Mouse (Mus musculus) spleen, adult 18-20 months (tissue): ENCODE measurements around the gene Nphp1.

Experiments
- DNase-seq, 2 experiments: peaks; one replicate each; pipeline ENCODE4 v3.0.0; 2022; ENCODE audit warnings: mixed read lengths in 2 of 2

Nphp1 gene

DNA sequence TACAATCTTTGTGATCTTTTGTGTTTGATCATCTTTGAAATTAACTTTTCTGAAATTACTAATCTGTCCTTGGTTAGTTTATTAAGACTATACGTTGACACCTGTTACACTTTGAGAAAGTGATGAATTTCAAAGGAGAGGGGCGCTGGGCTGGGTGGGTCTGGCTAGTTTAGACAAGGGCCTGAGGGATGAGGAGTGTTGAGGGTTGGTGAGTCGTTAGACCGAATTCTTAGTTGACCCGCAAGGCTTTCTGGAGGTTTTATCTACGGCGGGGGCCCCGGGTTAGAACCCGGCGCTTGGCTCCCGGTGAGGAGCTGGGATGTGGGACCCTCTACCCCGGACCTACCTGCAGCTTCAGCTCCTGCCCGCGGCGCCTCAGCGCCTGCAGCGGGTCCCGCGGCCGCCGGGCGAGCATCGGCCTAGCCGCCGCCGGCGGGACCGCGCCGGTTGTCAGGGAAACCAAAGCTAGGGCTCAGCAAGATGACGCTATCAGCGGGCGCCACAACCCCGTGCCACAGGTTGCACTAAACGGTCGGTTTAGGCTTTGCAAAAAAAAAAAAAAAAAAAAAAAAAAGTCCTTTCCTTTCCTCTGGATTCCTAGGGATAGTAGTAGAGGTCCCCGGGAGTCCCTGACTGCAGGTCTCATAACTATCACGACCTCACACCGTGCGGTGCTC, at the start of gene Nphp1:
Gene Nphp1, minus strand, starts transcription at position 458 of the 677 bp plus-strand sequence.
- peak; percentile 67 to 83 for DNase-seq

DNA sequence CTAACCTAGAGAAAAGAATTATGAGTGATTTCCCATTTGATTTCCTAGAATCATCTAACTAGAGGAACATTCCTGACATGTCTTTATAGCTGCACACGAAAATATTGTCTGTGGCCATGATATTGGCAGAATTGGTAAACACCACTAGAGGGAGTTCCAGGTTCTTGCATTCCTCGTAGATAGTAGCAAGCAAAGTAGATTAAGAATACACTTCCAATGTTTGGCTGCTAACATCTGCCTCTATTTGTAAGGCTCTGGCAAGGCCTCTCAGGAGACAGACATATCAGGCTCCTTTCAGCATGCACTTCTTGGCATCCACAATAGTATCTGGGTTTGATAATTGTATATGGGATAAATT, 44.1 kb upstream of the Nphp1 start:
- no peak for DNase-seq

DNA sequence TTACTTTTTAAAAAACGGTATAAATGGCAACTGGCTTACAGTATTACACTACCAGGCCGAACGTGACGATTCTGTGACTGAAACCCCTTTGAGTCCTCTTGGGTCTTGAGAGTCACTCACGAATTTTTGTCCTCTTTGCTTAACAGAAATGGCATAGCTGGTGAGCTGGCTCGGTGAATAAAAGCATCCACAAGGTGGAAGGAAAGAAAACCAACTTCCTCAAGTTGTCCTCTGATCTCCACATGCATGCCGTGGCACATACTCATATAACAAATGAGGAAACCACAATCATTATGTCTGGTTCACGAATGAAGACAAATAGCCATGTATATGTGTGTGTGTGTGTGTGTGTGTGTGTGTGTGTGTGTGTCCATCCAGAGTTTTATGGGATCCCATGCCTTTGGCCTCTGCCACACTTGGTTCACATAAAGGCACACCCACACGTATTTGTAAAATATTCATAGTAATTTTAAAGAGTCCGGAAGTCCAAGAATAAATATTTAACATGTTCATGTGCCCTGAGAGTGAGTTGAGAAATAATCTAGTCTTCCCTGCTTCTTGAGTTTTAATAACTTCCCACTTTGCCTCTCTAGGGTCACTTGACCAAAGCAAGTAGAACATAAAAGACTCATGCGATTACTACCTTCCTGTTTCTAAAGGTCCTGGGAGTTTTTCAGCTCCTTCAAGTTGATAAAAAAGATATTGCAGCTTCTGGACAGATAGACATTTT, 43.6 kb upstream of the Nphp1 start:
- DNase-seq = no peak

DNA sequence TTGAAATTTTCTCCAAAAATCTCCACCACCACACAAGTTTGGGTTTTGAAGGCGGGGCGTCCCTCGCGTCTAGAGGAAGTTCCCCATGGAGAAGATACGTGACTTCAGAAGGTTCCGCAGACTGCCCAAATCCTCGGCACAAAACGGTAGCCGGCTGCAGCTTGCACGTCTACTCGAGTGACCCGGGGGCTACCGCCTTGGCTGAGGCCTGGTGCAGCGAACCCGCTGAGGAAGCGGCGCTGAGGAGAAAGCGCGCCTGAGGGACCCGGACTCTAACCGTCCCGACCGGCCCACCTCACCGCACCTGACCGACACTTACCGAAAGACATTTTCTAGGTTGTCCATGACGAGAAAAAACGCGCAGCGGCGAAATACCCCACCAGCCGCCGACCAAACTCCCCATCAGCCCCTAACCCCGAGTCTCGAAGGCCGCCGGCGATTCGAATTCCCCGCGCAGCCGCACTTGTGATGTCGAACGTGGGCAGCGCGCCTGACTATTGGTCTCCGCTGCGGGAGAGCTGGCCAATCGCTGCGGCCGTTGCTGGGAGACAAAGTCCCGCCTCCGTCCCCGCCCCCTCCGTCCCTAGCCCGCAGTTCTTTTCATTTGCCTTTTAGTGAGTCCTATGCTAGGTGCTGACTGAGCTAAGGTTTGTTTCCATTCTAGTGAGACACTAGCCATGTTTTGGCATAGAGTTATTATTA, 42.9 kb upstream of the Nphp1 start, which contains the start of gene Bub1:
Gene Bub1, minus strand, starts transcription at position 465 of the 702 bp plus-strand sequence.
- peak; percentile 84 to 90 for DNase-seq

DNA sequence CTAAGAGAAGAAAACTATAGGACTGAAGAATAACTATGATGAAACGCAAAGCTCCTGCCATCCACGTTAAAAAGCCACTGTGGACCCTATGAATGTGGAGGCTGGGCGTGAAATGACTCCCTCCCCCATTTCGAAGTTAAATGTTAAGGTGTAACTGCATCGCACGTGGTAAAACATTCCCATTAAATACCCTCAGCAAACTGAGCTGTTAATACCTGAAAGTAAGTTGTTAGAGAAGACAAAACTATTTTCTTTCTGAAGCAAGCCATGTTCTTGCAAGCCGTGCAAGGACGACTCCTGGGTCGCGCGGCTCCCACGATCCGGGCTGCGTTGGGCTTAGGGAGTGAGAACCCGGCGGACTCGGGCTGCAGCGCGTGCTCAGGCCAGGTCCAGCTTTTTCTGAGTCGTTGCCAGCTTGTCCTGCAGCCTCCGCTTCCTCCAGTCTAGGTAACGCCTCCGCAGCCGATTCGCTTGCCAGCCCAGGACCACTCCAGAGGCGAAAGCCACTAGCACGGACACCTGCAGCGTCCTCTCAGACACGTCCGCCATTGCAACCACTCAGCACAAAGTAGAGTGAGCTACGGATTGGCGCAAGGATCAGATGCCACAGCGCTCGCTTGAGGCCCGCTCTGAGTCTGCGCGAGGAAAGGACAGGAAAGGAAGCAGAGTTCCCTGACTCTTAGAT, 3.4 kb upstream of the Nphp1 start, which contains the start of gene Mtln:
Gene Mtln, minus strand, starts transcription at position 570 of the 685 bp plus-strand sequence.
- DNase-seq = peak; percentile 64 to 74

DNA sequence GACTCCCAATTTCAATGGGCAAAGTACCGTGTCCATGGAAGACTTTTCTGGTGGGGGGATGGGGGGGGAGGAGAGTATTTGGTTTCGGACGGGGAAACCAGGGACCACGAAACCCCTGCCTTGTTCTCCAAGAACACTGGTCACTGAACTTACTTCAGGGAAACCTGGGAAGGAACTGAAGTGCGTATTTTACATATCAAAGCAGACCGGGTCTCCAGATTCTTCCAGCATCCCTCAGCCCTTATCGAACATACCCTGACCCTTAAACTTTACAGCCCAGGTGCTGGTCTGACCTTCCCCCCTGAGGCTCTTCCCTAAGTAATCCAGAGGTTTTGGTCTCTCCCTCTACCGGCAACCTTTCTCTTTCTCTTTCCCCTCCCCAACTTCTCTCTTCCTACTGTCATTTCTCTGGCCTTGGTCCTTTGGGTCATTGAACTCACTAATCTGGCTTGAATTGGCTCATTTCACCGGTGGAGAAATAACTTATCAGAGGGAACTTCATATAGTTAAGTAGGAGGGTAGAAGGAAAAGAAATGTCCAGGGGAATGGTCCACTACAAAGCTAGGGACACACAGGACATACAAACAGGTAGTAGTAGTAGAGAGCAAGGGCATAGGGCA, 1.1 kb upstream of the Nphp1 start:
- DNase-seq = no peak

DNA sequence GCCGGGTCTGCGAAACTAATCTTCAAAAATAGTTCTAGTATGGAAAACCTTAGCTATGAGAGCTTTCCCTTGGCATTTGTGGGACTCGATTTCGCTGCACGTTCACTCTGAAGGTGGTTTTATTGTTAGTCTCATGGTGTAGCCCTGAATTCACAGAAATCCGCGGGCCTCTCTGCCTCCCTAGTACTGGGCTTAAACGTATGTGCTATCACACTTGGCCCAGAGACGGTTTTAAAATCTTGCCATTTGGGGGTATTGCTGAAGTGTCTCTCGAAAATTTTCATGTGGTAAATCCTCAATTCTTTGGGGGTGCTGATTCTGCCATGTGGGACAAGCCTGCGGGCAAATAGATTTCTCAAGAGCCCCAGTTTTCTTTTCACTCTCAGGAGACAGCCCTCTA, 441 bp upstream of the Nphp1 start:
- DNase-seq = no peak

DNA sequence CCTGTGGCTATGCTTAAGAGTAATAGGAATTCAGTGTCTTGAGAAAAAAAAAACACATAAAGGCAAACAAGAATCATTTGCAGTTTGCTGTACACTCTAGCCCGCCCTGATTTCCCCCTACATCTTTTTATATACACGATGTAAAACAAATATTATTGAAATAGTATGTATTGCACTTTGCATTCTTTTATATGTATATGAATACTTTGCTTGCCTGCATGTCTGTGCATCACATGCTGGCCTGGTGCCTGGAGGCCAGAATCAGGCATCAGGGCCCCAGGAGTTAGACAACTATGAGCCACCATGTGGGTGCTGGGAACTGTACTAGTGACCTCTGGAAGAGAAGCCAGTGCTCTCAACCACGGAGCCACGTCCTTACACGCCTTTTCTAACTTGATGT, 1.5 kb downstream of the Nphp1 start:
- no peak for DNase-seq

DNA sequence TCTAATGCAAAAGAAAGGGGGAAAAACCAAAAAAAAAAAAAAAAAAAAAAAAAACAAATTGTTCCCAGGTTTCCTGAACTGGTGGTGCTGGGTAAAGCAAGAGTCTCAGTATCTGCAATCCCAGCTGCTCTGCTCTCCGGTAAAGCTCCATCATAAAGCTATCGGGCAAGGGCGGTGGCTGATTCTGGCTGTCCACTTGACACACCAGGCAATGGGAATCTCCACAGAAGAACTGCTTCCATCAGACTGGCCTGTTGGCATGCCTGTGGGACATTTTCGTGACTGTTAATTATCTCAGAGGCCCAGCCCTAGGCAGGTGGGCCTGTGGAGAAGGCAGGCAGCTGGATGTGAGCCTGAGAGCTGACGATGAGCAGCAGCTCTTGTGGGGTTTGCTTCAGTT, 10.2 kb downstream of the Nphp1 start:
- DNase-seq = no peak

DNA sequence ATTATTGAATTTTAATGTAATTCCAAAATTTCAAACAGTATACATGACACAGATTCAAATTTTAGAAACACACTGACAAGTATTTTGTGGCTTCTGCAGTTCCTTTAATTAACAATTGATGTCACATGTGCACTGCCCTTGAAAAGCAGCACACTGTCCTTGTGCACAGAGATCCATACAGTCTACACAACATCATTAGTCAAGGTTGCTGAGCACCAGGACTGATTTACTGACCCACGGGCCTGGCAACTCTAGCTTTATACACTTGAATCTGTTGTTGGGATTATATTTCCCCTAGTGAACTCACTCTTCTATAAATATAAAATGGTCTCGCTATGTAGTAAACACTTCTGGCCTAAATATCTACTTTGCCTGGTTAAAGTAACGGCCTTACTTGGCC, 13.7 kb downstream of the Nphp1 start:
- no peak for DNase-seq

DNA sequence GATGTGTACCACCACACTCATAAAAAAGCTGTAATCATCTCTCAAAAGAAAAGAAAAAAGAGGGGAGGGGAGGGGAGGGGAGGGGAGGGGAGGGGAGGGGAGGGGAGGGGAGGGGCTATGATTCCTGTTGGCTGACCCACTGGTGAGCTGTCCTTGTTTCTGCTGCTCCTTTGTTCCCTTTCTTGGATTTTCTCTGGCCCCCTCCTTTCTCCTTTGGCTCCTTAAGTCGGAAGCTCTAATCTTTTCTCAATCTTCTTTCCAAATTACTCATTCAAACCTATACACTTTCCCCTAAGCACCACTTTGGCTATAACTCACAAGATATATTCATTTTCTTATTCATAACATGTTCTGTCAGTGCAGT, 14.1 kb downstream of the Nphp1 start:
- DNase-seq = no peak

DNA sequence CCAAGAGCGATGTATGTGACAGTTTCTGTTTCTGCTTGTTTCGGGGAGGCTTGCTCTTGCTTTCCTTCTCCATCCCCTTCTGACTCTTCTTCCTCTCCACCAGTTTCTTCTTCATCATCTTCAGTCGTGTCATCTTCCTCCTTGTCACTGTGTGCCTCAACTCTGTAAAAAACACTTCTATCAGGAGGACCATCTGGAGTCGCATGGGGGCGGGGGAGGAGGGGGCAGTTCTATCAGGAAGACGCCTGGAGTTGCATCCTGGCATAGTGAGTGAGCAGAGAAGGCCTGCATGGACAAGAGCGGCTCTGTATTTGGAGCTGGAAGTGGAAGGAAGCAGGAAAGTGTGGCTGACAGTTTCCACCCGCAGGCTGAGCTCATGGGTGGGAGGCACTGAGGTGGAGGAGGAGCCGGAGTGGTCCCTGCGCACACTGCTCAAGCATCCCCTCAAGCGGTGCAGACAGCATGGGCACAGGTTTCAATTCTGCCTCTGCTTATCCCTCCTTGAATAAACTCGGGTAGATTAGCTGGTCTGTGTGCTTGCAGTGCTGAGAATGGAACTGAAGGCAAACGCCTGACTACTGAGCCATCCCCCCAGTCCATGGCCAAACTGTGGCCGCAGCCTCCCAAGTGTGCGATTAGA, 14.6 kb downstream of the Nphp1 start:
- no peak for DNase-seq

DNA sequence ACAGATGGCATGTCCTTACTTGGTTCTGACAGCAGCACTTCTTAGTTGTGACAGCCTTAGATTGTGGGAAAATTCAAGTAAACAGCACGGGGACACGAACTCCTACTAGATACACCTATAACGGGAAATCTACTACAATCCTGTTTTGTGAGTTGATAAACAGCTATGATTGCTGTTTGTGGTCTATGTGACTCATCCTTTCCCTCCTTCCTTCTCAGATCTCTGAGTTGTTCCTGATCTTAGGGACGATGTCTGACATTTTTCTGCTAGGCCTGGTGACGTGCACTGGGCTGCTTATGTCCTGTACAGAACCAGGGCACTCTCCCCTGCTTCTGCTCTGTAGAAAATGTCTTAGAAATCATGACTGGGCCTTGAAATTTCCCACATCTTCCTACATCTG, 27.1 kb downstream of the Nphp1 start:
- DNase-seq = no peak

DNA sequence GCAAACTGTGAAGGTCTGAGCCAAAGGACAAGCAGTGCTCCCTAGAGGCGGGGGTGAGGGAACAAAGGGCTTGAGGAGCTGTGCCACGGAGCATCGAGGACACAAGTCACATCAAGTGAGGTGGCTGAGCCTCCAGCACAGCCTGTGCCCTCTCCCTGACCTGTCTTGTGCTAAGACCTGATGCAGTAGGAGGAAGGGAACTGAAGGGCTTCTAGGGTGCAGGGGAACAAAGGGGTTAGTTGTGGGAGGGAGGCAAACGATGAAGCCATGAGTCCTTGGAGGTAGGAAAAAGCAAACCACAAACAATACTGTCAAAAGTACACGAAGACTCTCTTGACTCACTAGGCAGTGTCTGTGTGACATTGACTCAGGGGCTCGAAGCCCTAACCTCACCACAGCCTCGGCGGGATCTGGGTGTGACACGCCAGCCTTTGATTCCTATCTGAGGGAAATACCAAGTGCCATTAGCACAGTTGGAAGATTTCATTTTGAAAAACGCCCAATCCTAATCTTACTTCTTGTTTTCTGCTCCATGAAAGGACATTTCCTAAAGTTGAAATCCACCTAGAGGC, 28.2 kb downstream of the Nphp1 start:
- DNase-seq = no peak

DNA sequence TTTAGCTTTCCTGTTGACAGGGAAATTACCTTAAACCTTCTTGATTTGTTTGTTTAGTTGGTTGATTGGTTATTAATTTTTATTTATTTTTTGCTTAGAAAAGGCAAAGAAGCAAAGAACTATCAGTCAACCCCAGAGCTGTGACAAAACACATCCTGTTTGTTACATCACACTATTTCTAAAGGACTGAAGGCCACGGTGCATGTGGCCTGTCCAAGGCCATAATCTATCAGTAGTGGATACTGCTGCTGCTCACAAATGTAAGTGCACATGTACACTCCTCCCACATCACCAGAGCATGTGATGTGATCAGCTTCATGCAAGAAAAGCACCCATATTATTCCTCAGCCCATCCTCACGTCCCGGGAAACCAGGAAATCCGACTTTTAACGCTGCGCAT, 28.7 kb downstream of the Nphp1 start:
- no peak for DNase-seq

DNA sequence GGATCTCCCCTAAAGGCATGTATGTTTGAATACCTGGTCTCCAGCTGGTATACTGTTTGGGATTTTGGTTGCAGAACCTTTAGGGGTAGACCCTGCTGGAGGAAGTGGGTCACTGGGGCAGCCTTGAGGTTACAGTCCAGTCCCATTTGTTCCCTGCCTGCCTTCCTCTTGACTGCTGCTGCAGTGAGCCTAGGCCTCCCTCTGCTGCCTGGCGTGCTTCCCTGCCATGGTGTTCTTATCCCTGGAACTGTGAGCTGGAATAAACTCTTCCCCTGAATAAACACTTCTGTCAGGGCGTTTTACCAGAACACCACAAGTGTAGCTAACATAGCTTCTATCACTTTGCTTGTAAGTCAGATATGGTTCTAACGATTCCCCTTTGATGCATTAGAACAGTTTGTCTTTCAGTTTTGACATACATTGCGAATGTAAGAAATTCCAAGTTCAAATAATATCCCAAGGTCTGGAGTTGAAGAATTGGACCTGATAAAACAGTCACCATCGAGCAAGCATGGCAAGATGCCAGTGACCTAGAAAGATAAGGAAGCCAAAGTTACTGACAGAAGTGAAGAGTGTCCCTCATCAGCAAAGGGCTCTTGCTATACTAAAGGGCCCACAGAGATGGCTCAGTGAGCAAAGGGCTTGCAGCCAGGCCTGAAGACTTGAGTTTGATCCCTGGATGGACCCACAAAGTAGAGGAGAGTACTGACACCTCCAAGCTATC, 29.4 kb downstream of the Nphp1 start:
- no peak for DNase-seq

DNA sequence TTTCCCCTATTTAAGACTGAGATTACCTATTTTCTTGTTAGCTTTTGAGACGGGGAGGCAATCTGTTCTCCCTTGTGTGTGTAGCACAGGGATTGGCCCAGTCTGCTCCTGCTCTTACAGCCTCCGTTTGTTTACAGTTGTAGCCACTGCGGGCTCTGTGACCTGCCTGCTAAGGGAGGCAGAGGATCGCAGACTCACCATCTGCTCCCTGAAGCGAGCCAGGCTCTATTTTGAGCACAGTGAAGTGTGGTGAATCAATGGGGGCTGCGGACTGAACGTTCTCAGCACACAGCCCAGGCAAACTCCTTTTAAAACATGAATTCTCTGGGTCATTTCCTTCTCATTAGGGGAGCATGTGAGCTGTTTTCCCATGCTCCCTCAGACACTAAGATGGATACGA, 31.5 kb downstream of the Nphp1 start:
- DNase-seq = no peak

DNA sequence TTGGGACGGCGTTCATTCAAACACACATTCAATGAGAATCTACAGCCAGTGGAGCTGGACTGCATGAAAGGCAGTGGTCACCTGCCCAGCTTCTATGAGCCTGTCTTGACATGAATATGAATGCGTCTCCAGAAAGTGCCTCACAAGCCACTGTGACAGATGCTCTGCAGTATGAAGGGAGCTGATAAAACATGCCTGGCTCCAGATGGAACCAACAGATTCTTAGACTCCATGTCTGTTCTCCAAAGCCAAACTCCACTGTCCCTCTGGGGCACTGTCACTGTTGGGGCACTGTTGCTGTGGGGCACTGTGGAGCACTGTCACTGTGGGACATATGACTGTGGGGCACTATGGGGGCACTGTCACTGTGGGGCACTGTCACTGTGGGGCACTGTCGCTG, 34.6 kb downstream of the Nphp1 start:
- DNase-seq = no peak

DNA sequence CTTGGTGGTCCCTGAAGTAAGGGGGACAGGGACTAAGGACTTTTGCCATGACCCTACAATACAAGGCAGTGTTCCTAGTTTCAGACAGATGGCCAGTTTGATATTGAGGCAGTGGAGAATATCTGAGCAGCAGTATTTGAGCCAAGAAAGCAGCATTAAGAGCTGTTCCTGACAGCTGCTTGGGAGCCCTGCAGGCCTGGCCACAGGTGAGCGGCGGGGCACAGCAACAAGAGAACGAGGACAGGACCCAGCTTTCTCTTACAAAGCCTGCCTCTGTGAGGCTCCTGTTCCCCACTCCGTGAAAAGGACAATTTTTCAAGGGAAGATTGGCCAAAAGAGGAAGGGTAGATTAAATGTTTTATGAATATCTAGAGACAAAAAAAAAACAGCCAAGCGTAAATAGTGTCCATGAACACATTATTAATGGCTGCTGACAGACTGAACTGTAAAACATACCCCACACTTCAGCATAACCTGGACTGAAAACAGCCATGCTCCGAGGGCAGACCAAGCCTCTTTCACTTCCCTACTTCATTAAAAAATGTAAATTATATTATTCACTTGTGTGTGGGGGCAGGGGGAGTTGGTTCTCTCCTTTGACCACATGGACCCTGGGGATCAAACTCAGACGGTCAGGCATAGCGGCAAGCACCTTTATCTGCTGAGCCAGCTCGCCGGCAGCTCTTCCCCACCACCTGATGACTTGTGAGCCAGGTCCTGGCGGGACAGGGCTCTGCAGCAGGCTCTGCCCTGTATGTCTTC, 36.7 kb downstream of the Nphp1 start:
- DNase-seq = peak; percentile 17 to 24

DNA sequence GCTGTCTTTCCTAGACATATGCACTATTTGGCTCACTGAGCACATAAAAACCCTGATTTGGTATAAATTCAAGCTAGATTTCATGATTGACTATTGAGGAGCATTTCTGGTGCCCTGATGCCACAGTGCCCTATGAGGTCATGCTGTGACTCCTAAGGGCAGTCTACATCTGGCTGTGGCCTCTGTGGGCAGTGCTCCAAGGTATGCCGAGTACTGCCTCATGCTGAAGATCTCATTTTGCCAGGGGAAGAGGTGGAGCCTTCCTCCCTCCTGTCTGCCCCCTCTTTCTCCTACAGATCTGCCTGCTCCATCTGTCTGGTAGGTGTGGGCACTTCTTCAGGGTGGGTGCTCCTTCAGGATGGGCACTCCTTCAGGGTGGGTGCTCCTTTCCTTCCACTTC, 39.3 kb downstream of the Nphp1 start:
- DNase-seq = no peak

DNA sequence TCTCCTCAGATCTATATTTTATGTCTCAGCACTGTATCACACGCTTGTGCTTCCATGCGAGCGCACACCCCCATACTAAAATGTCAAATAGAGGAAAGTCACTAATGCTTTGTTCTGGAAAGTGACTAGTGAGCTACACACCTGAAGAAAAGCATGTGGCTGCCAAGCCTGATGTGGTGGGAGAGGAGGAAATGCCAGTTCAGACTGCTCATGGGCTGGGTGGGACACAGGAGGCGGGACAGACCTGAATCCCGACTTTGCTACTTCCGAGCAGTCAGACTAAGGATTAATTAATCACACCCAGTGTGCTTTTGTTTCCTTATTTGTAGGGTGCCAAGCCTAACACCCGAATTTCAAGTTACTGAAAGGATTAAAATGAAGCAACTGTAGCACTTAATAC, 40.4 kb downstream of the Nphp1 start:
- no peak for DNase-seq
